Mouse (Mus musculus): ENCODE data around the gene Olfr794. TPM values are rescaled to one million over a fixed set of nuclear protein-coding genes. Genes with fewer than 3 reads are reported as not detected.

Gene Olfr794
- not detected in 2 replicates for polyA plus RNA-seq (2012; rRNA removed; ENCODE audit: low replicate concordance)

GRCm38 (mm10) chr10:129567355-129567754, at the start of gene Olfr794:
Gene Olfr794 (plus strand): TSS chr10:129567655.

GRCm38 (mm10) chr10:129521492-129521891, 46.0 kb upstream of the Olfr794 start, which contains the start of gene Olfr791:
Gene Olfr791 (plus strand): TSS chr10:129521792.

GRCm38 (mm10) chr10:129538862-129539261, 28.6 kb upstream of the Olfr794 start, which contains the start of gene Olfr792:
Gene Olfr792 (plus strand): TSS chr10:129539162.

GRCm38 (mm10) chr10:129612470-129612869, 45.0 kb downstream of the Olfr794 start, which contains the start of gene Olfr796:
Gene Olfr796 (minus strand): TSS chr10:129612570.

Other genes starting within 250 kb of the Olfr794 start
- gene Olfr780, start 249.5 kb upstream of the Olfr794 start, polyA plus RNA-seq (2012; rRNA removed; ENCODE audit: low replicate concordance), result not detected in 2 replicates
- not detected in 2 replicates for gene Olfr781, start 238.8 kb upstream of the Olfr794 start, polyA plus RNA-seq (2012; rRNA removed; ENCODE audit: low replicate concordance)
- not detected in 2 replicates for gene Olfr782, start 218.8 kb upstream of the Olfr794 start, polyA plus RNA-seq (2012; rRNA removed; ENCODE audit: low replicate concordance)
- 0.12 TPM in 1 of 2 replicates, not detected in the other for gene Olfr784, start 183.6 kb upstream of the Olfr794 start, polyA plus RNA-seq (2012; rRNA removed; ENCODE audit: low replicate concordance)
- not detected in 2 replicates for gene Olfr785, start 162.2 kb upstream of the Olfr794 start, polyA plus RNA-seq (2012; rRNA removed; ENCODE audit: low replicate concordance)
- gene Olfr786, start 140.3 kb upstream of the Olfr794 start, polyA plus RNA-seq (2012; rRNA removed; ENCODE audit: low replicate concordance), result not detected in 2 replicates
- gene Olfr787, start 105.8 kb upstream of the Olfr794 start, polyA plus RNA-seq (2012; rRNA removed; ENCODE audit: low replicate concordance), result not detected in 2 replicates
- gene Olfr788, start 96.7 kb upstream of the Olfr794 start, polyA plus RNA-seq (2012; rRNA removed; ENCODE audit: low replicate concordance), result not detected in 2 replicates
- gene Olfr789, start 82.9 kb upstream of the Olfr794 start, polyA plus RNA-seq (2012; rRNA removed; ENCODE audit: low replicate concordance), result not detected in 2 replicates
- not detected in 2 replicates for gene Olfr790, start 69.2 kb upstream of the Olfr794 start, polyA plus RNA-seq (2012; rRNA removed; ENCODE audit: low replicate concordance)
- gene Olfr791, start 45.9 kb upstream of the Olfr794 start, polyA plus RNA-seq (2012; rRNA removed; ENCODE audit: low replicate concordance), result not detected in 2 replicates
- not detected in 2 replicates for gene Olfr792, start 28.5 kb upstream of the Olfr794 start, polyA plus RNA-seq (2012; rRNA removed; ENCODE audit: low replicate concordance)
- gene Olfr796, start 44.9 kb downstream of the Olfr794 start, polyA plus RNA-seq (2012; rRNA removed; ENCODE audit: low replicate concordance), result not detected in 2 replicates
- gene Olfr798, start 60.3 kb downstream of the Olfr794 start, polyA plus RNA-seq (2012; rRNA removed; ENCODE audit: low replicate concordance), result not detected in 2 replicates
- gene Olfr799, start 69.8 kb downstream of the Olfr794 start, polyA plus RNA-seq (2012; rRNA removed; ENCODE audit: low replicate concordance), result not detected in 2 replicates
- not detected in 2 replicates for gene Olfr800, start 90.0 kb downstream of the Olfr794 start, polyA plus RNA-seq (2012; rRNA removed; ENCODE audit: low replicate concordance)
- gene Olfr801, start 106.2 kb downstream of the Olfr794 start, polyA plus RNA-seq (2012; rRNA removed; ENCODE audit: low replicate concordance), result not detected in 2 replicates
- not detected in 2 replicates for gene Olfr802, start 120.5 kb downstream of the Olfr794 start, polyA plus RNA-seq (2012; rRNA removed; ENCODE audit: low replicate concordance)
- gene Olfr803, start 126.6 kb downstream of the Olfr794 start, polyA plus RNA-seq (2012; rRNA removed; ENCODE audit: low replicate concordance), result not detected in 2 replicates
- gene Olfr804, start 135.6 kb downstream of the Olfr794 start, polyA plus RNA-seq (2012; rRNA removed; ENCODE audit: low replicate concordance), result not detected in 2 replicates
- not detected in 2 replicates for gene Olfr805, start 161.7 kb downstream of the Olfr794 start, polyA plus RNA-seq (2012; rRNA removed; ENCODE audit: low replicate concordance)
- not detected in 2 replicates for gene Olfr806, start 174.3 kb downstream of the Olfr794 start, polyA plus RNA-seq (2012; rRNA removed; ENCODE audit: low replicate concordance)
- gene Olfr807, start 190.1 kb downstream of the Olfr794 start, polyA plus RNA-seq (2012; rRNA removed; ENCODE audit: low replicate concordance), result not detected in 2 replicates
- not detected in 2 replicates for gene Olfr808, start 197.8 kb downstream of the Olfr794 start, polyA plus RNA-seq (2012; rRNA removed; ENCODE audit: low replicate concordance)
- not detected in 2 replicates for gene Olfr809, start 207.0 kb downstream of the Olfr794 start, polyA plus RNA-seq (2012; rRNA removed; ENCODE audit: low replicate concordance)
- gene Olfr810, start 227.3 kb downstream of the Olfr794 start, polyA plus RNA-seq (2012; rRNA removed; ENCODE audit: low replicate concordance), result not detected in 2 replicates
- gene Olfr811, start 236.7 kb downstream of the Olfr794 start, polyA plus RNA-seq (2012; rRNA removed; ENCODE audit: low replicate concordance), result not detected in 2 replicates

All from subcutaneous adipose tissue, adult 2 months (tissue).